Mouse (Mus musculus) monocyte, adult 59 days (primary cell): ENCODE data around the gene Adgrf4. TPM values are rescaled to one million over a fixed set of nuclear protein-coding genes. Genes with fewer than 3 reads are reported as not detected.

Experiments used
- total RNA-seq, 2 experiments: library from RNA; stranded (reverse); gene quantifications; one replicate each; pipeline ENCODE4 v1.2.4; 2023

Gene Adgrf4
- not detected for total RNA-seq

GRCm38 (mm10) chr17:42692136-42692535 is at the start of gene Adgrf4:
Adgrf4 (minus strand) TSS chr17:42692284.

GRCm38 (mm10) chr17:42741801-42742217 is 49.7 kb upstream of the Adgrf4 start, which contains the start of gene Adgrf2:
Adgrf2 (minus strand) TSS chr17:42742179.

GRCm38 (mm10) chr17:42611295-42611694 is 80.8 kb downstream of the Adgrf4 start, which contains the start of gene Opn5:
Opn5 (minus strand) TSS chr17:42611395.

Other genes with a start within 250 kb of the Adgrf4 start
- not detected for gene Opn5, start 80.9 kb downstream of the Adgrf4 start, total RNA-seq
- gene Adgrf2, start 49.9 kb upstream of the Adgrf4 start, total RNA-seq, result not detected
- 100 to 1,000 TPM; 124 to 138 TPM for gene Cd2ap, start 184.4 kb upstream of the Adgrf4 start, total RNA-seq